Mouse (Mus musculus): ENCODE results near the gene Abhd2. TPM values are rescaled to one million over a fixed set of nuclear protein-coding genes. Genes with fewer than 3 reads are reported as not detected.
A peak's percentile ranks its signal among the peaks of the same experiment; 100 is the strongest.
"Not testable (repeated sequence)": the region's sequence is repeated elsewhere in the genome, so short reads cannot be mapped to it uniquely, and the experiment has no call there.

Gene Abhd2
- polyA plus RNA-seq, 1 experiment: 80.4 TPM

GRCm38 (mm10) chr7:79271861-79272788 is 874 bp upstream of the Abhd2 start:
- H3K4me3 ChIP-seq (ENCODE audit: insufficient read depth, low read length): peak overlapping the region; percentile 7; the same call in 1 of the 2 replicates
- H3K27ac ChIP-seq (ENCODE audit: insufficient read depth, low read length): peak overlapping the region; percentile 44
- TF ChIP-seq CTCF (IDR thresholded peaks at IDR 0.05; ENCODE audit: borderline replicate concordance, insufficient read depth, low read length) (no peak), POLR2A (IDR thresholded peaks at IDR 0.05; ENCODE audit: low read depth, low read length) (peak; percentile 38; the same call in 1 of the 2 replicates)
- H3K4me1 ChIP-seq (ENCODE audit: control insufficient read depth, insufficient read depth, low read length): peaks cover 29% of the 10 kb centered on the region

GRCm38 (mm10) chr7:79273738-79274472 is 906 bp downstream of the Abhd2 start:
- peak overlapping the region; percentile 29; the same call in 1 of the 2 replicates for H3K27ac ChIP-seq (ENCODE audit: insufficient read depth, low read length)
- peaks cover 28% of the 10 kb centered on the region for H3K4me1 ChIP-seq (ENCODE audit: control insufficient read depth, insufficient read depth, low read length)
- H3K4me3 ChIP-seq (ENCODE audit: insufficient read depth, low read length): peak overlapping the region; percentile 63
- TF ChIP-seq CTCF (IDR thresholded peaks at IDR 0.05; ENCODE audit: borderline replicate concordance, insufficient read depth, low read length): no peak
- TF ChIP-seq POLR2A (IDR thresholded peaks at IDR 0.05; ENCODE audit: low read depth, low read length): no peak

GRCm38 (mm10) chr7:79274473-79275010 is 1.5 kb downstream of the Abhd2 start:
- peak overlapping the region; percentile 58 for H3K27ac ChIP-seq (ENCODE audit: insufficient read depth, low read length)
- peak overlapping the region; percentile 63 for H3K4me3 ChIP-seq (ENCODE audit: insufficient read depth, low read length)
- peaks cover 28% of the 10 kb centered on the region for H3K4me1 ChIP-seq (ENCODE audit: control insufficient read depth, insufficient read depth, low read length)
- TF ChIP-seq CTCF (IDR thresholded peaks at IDR 0.05; ENCODE audit: borderline replicate concordance, insufficient read depth, low read length): no peak
- TF ChIP-seq POLR2A (IDR thresholded peaks at IDR 0.05; ENCODE audit: low read depth, low read length): no peak

GRCm38 (mm10) chr7:79275345-79275744 is 2.3 kb downstream of the Abhd2 start:
- TF ChIP-seq CTCF (IDR thresholded peaks at IDR 0.05; ENCODE audit: borderline replicate concordance, insufficient read depth, low read length): no peak
- TF ChIP-seq POLR2A (IDR thresholded peaks at IDR 0.05; ENCODE audit: low read depth, low read length): no peak
- peak overlapping the region; percentile 63 for H3K4me3 ChIP-seq (ENCODE audit: insufficient read depth, low read length)
- peaks cover 27% of the 10 kb centered on the region for H3K4me1 ChIP-seq (ENCODE audit: control insufficient read depth, insufficient read depth, low read length)
- peak overlapping the region; percentile 58 for H3K27ac ChIP-seq (ENCODE audit: insufficient read depth, low read length)

GRCm38 (mm10) chr7:79278432-79278831 is 5.4 kb downstream of the Abhd2 start:
- TF ChIP-seq POLR2A (IDR thresholded peaks at IDR 0.05; ENCODE audit: low read depth, low read length) (no peak), CTCF (IDR thresholded peaks at IDR 0.05; ENCODE audit: borderline replicate concordance, insufficient read depth, low read length) (no peak)
- Histone ChIP-seq H3K4me3 (ENCODE audit: insufficient read depth, low read length) (no peak overlapping the region), H3K4me1 (ENCODE audit: control insufficient read depth, insufficient read depth, low read length) (peaks cover 20% of the 10 kb centered on the region), H3K27ac (ENCODE audit: insufficient read depth, low read length) (no peak overlapping the region)

- TF ChIP-seq CTCF (IDR thresholded peaks at IDR 0.05; ENCODE audit: borderline replicate concordance, insufficient read depth, low read length): no peak
- TF ChIP-seq POLR2A (IDR thresholded peaks at IDR 0.05; ENCODE audit: low read depth, low read length): no peak
- Histone ChIP-seq H3K4me1 (ENCODE audit: control insufficient read depth, insufficient read depth, low read length) (peaks cover 16% of the 10 kb centered on the region), H3K27ac (ENCODE audit: insufficient read depth, low read length) (no peak overlapping the region; the same call in 1 of the 2 replicates), H3K4me3 (ENCODE audit: insufficient read depth, low read length) (no peak overlapping the region)
These were observed 6.5 kb downstream of the Abhd2 start for GRCm38 (mm10) chr7:79279376-79280029.

GRCm38 (mm10) chr7:79282883-79283670 is 10.1 kb downstream of the Abhd2 start:
- peaks cover 13% of the 10 kb centered on the region for H3K4me1 ChIP-seq (ENCODE audit: control insufficient read depth, insufficient read depth, low read length)
- H3K27ac ChIP-seq (ENCODE audit: insufficient read depth, low read length): no peak overlapping the region
- TF ChIP-seq POLR2A (IDR thresholded peaks at IDR 0.05; ENCODE audit: low read depth, low read length) (no peak), CTCF (IDR thresholded peaks at IDR 0.05; ENCODE audit: borderline replicate concordance, insufficient read depth, low read length) (no peak)
- no peak overlapping the region for H3K4me3 ChIP-seq (ENCODE audit: insufficient read depth, low read length)

- H3K4me3 ChIP-seq (ENCODE audit: insufficient read depth, low read length); H3K27ac ChIP-seq (ENCODE audit: insufficient read depth, low read length): not testable (repeated sequence)
- peaks cover 13% of the 10 kb centered on the region for H3K4me1 ChIP-seq (ENCODE audit: control insufficient read depth, insufficient read depth, low read length)
These were observed 10.6 kb downstream of the Abhd2 start for GRCm38 (mm10) chr7:79283671-79283941.
